Mouse (Mus musculus): ENCODE data around the gene Plvap. TPM values are rescaled to one million over a fixed set of nuclear protein-coding genes. Genes with fewer than 3 reads are reported as not detected.
A peak's percentile ranks its signal among the peaks of the same experiment; 100 is the strongest.

Gene Plvap
- polyA plus RNA-seq (2012; rRNA removed), result 182 and 329 TPM in 2 replicates

DNA sequence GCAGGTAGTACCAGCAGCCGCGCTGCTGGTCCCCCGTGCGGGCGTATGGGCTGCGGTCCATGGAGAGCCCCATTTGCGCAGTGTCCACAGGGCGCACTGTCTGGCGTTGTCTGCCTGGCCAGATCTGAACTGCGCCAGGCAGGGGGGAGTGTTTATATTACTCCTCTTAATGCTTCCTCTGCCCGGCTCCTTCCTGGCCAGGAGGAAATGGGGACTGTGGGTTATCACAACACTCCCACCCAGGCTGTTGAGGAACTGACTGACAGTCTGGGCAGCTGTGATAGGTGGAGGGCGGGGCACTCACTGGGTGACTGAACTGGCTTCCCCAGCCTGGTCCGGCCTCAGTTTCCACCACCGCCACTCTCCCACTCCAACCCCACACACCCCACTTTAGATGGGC is at the start of gene Plvap:
Gene Plvap, minus strand, starts transcription at position 109 of the 400 bp plus-strand sequence.
- 35% methylated on average over 14 of the region's 14 CpGs for WGBS
- H3K4me1 ChIP-seq (ENCODE audit: control insufficient read depth, insufficient read depth, insufficient read length, low read length), result peaks cover 3% of the 10 kb centered on the region
- H3K27me3 ChIP-seq (ENCODE audit: control insufficient read depth, insufficient read depth, low read length), result peaks cover 11% of the 10 kb centered on the region; the same call in 1 of the 2 replicates
- peak within 1 kb of the TSS; percentile 66 for H3K27ac ChIP-seq (ENCODE audit: insufficient read depth, low read depth, low read length)
- TF ChIP-seq CTCF (IDR thresholded peaks at IDR 0.05; ENCODE audit: extremely low read depth, insufficient read length, insufficient replicate concordance, low read depth, low read length) (no peak), POLR2A (IDR thresholded peaks at IDR 0.05; ENCODE audit: low read depth, low read length) (peak; percentile 39; the same call in 1 of the 2 replicates)
- H3K36me3 ChIP-seq (ENCODE audit: control insufficient read depth, insufficient read depth, low read length), result no peaks in the 10 kb centered on the region
- H3K4me3 ChIP-seq (ENCODE audit: low read depth, low read length), result peak within 1 kb of the TSS; percentile 53

DNA sequence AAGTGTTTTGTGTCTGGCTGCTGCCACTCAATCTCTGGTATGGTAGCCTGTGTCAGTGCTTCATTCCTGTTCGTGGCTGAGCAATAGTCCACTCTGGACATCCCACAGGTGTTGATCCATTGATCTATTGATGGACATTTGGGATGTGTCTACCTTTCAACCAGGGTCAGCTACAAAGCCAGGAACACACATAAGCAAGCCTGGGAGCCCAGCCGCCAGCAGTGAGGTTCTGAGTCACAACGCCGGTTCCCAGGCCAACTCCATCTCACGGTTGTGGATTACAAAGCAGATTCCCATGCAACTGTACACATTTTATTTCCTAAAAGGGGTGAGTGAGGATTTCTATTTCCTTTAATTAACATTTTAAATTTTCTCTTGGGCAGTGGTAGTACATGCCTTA is 49.2 kb upstream of the Plvap start:
- Histone ChIP-seq H3K4me1 (ENCODE audit: control insufficient read depth, insufficient read depth, insufficient read length, low read length) (peaks cover 13% of the 10 kb centered on the region), H3K27ac (ENCODE audit: insufficient read depth, low read depth, low read length) (no peak overlapping the region), H3K27me3 (ENCODE audit: control insufficient read depth, insufficient read depth, low read length) (peaks cover 18% of the 10 kb centered on the region; the same call in 1 of the 2 replicates), H3K4me3 (ENCODE audit: low read depth, low read length) (no peak overlapping the region), H3K36me3 (ENCODE audit: control insufficient read depth, insufficient read depth, low read length) (no peaks in the 10 kb centered on the region)
- TF ChIP-seq POLR2A (IDR thresholded peaks at IDR 0.05; ENCODE audit: low read depth, low read length) (no peak), CTCF (IDR thresholded peaks at IDR 0.05; ENCODE audit: extremely low read depth, insufficient read length, insufficient replicate concordance, low read depth, low read length) (no peak)
- 85% methylated on average over 5 of the region's 5 CpGs for WGBS

DNA sequence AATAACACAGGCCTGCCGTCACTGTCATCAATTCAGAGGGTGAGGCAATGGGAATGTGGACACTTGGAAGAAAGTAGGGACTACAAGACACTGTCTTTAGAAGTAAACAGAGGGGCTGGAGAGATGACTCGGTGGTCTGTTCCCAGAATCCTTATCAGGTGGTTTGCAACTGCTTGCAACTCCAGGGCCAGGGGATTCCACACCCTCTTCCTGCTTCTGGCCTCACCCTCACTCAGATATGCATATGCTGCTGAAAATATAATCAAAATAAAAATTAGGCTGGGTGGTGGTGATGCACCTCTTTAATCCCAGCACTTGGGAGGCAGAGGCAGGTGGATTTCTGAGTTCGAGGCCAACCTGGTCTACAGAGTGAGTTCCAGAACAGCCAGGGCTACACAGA is 48.5 kb upstream of the Plvap start:
- no peak overlapping the region for H3K27ac ChIP-seq (ENCODE audit: insufficient read depth, low read depth, low read length)
- peaks cover 18% of the 10 kb centered on the region; the same call in 1 of the 2 replicates for H3K27me3 ChIP-seq (ENCODE audit: control insufficient read depth, insufficient read depth, low read length)
- no peak overlapping the region for H3K4me3 ChIP-seq (ENCODE audit: low read depth, low read length)
- no peak for TF ChIP-seq CTCF (IDR thresholded peaks at IDR 0.05; ENCODE audit: extremely low read depth, insufficient read length, insufficient replicate concordance, low read depth, low read length)
- TF ChIP-seq POLR2A (IDR thresholded peaks at IDR 0.05; ENCODE audit: low read depth, low read length), result no peak
- H3K4me1 ChIP-seq (ENCODE audit: control insufficient read depth, insufficient read depth, insufficient read length, low read length), result peaks cover 13% of the 10 kb centered on the region
- 67% methylated on average over 3 of the region's 3 CpGs for WGBS
- no peaks in the 10 kb centered on the region for H3K36me3 ChIP-seq (ENCODE audit: control insufficient read depth, insufficient read depth, low read length)

- Histone ChIP-seq H3K27ac (ENCODE audit: insufficient read depth, low read depth, low read length) (no peak overlapping the region), H3K4me3 (ENCODE audit: low read depth, low read length) (peak overlapping the region; percentile 59), H3K36me3 (ENCODE audit: control insufficient read depth, insufficient read depth, low read length) (no peaks in the 10 kb centered on the region), H3K4me1 (ENCODE audit: control insufficient read depth, insufficient read depth, insufficient read length, low read length) (peaks cover 13% of the 10 kb centered on the region), H3K27me3 (ENCODE audit: control insufficient read depth, insufficient read depth, low read length) (peaks cover 18% of the 10 kb centered on the region; the same call in 1 of the 2 replicates)
- TF ChIP-seq CTCF (IDR thresholded peaks at IDR 0.05; ENCODE audit: extremely low read depth, insufficient read length, insufficient replicate concordance, low read depth, low read length) (no peak), POLR2A (IDR thresholded peaks at IDR 0.05; ENCODE audit: low read depth, low read length) (no peak; the same call in 1 of the 2 replicates)
- WGBS, result 4% methylated on average over 24 of the region's 24 CpGs
Measured at GRCm38 (mm10) chr8:71558958-71559690, 47.6 kb upstream of the Plvap start.

- Histone ChIP-seq H3K27ac (ENCODE audit: insufficient read depth, low read depth, low read length) (no peak within 1 kb of the TSS), H3K27me3 (ENCODE audit: control insufficient read depth, insufficient read depth, low read length) (peaks cover 18% of the 10 kb centered on the region; the same call in 1 of the 2 replicates), H3K4me3 (ENCODE audit: low read depth, low read length) (peak within 1 kb of the TSS; percentile 59), H3K4me1 (ENCODE audit: control insufficient read depth, insufficient read depth, insufficient read length, low read length) (peaks cover 13% of the 10 kb centered on the region), H3K36me3 (ENCODE audit: control insufficient read depth, insufficient read depth, low read length) (no peaks in the 10 kb centered on the region)
- WGBS, result 4% methylated on average over 70 of the region's 70 CpGs
- TF ChIP-seq CTCF (IDR thresholded peaks at IDR 0.05; ENCODE audit: extremely low read depth, insufficient read length, insufficient replicate concordance, low read depth, low read length) (no peak), POLR2A (IDR thresholded peaks at IDR 0.05; ENCODE audit: low read depth, low read length) (no peak)
Measured at GRCm38 (mm10) chr8:71558071-71558957, 46.8 kb upstream of the Plvap start, which contains the start of gene Tmem221. Gene Tmem221, minus strand, starts transcription at chr8:71558871.

DNA sequence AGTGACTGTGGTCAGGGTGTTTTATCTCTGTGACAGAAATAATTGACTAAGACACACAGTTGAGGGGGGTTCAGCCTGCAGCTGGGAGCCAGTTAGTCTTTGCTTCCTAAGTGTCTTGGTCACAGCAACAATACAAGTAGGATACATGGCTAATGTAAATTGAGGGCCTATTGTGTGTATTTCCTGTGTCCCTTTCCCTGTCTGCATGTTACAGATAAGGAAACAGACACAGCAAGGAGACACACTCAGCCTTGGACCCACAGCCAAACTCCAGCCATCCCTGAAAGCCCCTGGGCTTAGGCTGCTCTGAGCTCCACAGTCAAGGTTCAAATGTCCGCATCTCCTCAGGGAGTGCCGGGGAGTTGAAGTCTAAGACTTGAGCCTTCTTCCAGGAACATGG is 43.1 kb upstream of the Plvap start:
- H3K27me3 ChIP-seq (ENCODE audit: control insufficient read depth, insufficient read depth, low read length), result peaks cover 14% of the 10 kb centered on the region; the same call in 1 of the 2 replicates

More for the DNA sequence above, 43.1 kb upstream of the Plvap start:
- no peaks in the 10 kb centered on the region for H3K36me3 ChIP-seq (ENCODE audit: control insufficient read depth, insufficient read depth, low read length)
- H3K4me1 ChIP-seq (ENCODE audit: control insufficient read depth, insufficient read depth, insufficient read length, low read length), result peaks cover 10% of the 10 kb centered on the region; the same call in 1 of the 2 replicates
- WGBS, result 87% methylated on average over 2 of the region's 2 CpGs
- H3K4me3 ChIP-seq (ENCODE audit: low read depth, low read length), result no peak overlapping the region
- no peak overlapping the region for H3K27ac ChIP-seq (ENCODE audit: insufficient read depth, low read depth, low read length)
- TF ChIP-seq CTCF (IDR thresholded peaks at IDR 0.05; ENCODE audit: extremely low read depth, insufficient read length, insufficient replicate concordance, low read depth, low read length) (no peak), POLR2A (IDR thresholded peaks at IDR 0.05; ENCODE audit: low read depth, low read length) (no peak)
